Mouse (Mus musculus): ENCODE measurements around the gene Gm6020. TPM values are rescaled to one million over a fixed set of nuclear protein-coding genes. Genes with fewer than 3 reads are reported as not detected.

The Gm6020 gene
- total RNA-seq, 2 experiments from 2014 or later, result not detected

Other genes starting within 250 kb of the Gm6020 start
- gene Zfp950, start 43.0 kb upstream of the Gm6020 start, total RNA-seq (2021), result 10 to 100 TPM; 15.1 to 17.8 TPM
- under 1 TPM in 1 of 2 experiments, not detected in 1; 0.16 TPM for gene Gm7102, start 7.6 kb upstream of the Gm6020 start, total RNA-seq (2021)
- gene Csf2ra, start 44.5 kb downstream of the Gm6020 start, total RNA-seq (2021), result 1 to 10 TPM; 7.6 to 8.1 TPM
- gene Gm21060, start 113.2 kb downstream of the Gm6020 start, total RNA-seq (2021), result not detected